ENCODE assay signal across 16 mouse cellular contexts in genomic region chr6:41215857-41216256, GRCm38 (mm10).
DNase-seq lines count a peak whose midpoint lies in the region; ATAC-seq lines count a peak whose summit lies in the region.
"Had no signal": no experiment of that assay in that cellular context is flagged by ENCODE, and none has a peak within 500 bp of the region (broad histone marks: within the 10 kb centered on the region; RNA-seq: fewer than 3 reads in every experiment).

No protein-coding gene starts in this region.

- intact Hi-C loops in left cerebral cortex, postnatal 4 days (cut with DNase I), result no loop called here

- DNase-seq in spleen, postnatal 36 days (ENCODE audit: low spot score in 2 of 2), result peak; percentile 8 to 22
- DNase-seq in spleen, postnatal 4 days (ENCODE audit: low spot score in 2 of 2), result no peak
- DNase-seq in induced T-regulatory cell, adult 2 months (ENCODE audit: low read depth), result peak; percentile 76
- DNase-seq in thymus, adult 18-20 months, result peak; percentile 41 to 57
- DNase-seq in left cerebral cortex, postnatal 4 days, result no peak
- DNase-seq in kidney, adult 18-20 months, result no peak
- no peak for DNase-seq in neural tube, embryonic 10.5 days (ENCODE audit: extremely low spot score, low spot score)
- DNase-seq: adrenal gland, postnatal 10 days; cerebellum, adult 11-12 months; cerebellum, postnatal 25 days; heart, postnatal 10 days; kidney, postnatal 14 days; right cerebral cortex, postnatal 4 days had no signal

- no peak for ATAC-seq in erythroid progenitor cell, adult 5-6 weeks (replicated peaks; ENCODE audit: low FRiP score, poor library complexity, severe bottlenecking)
- ATAC-seq: forebrain, embryonic 14.5 days; intestine, embryonic 16.5 days had no signal

Comparison
In these comparisons a context has a peak if more than half of its experiments do, and no peak if none do; other contexts are left out.
1. DNase-seq: peak in spleen, postnatal 36 days (2 of 2), induced T-regulatory cell, adult 2 months (single experiment) and thymus, adult 18-20 months (2 of 2); none in spleen, postnatal 4 days (0 of 2), left cerebral cortex, postnatal 4 days (single experiment), kidney, adult 18-20 months (single experiment) and neural tube, embryonic 10.5 days (single experiment).